Mouse (Mus musculus) lung, postnatal 0 days (tissue): ENCODE data around the gene Spaca9.

ENCODE experiments used
- CTCF ChIP-seq: IDR thresholded peaks from 2 replicates; pipeline ENCODE4 v1.5.1; 2016; ENCODE audit warnings: antibody characterized with exemption, mild to moderate bottlenecking
- EP300 ChIP-seq: IDR thresholded peaks from 2 replicates; pipeline ENCODE4 v1.6.1; 2016; ENCODE audit warnings: antibody characterized with exemption, mild to moderate bottlenecking, control low read depth

GRCm38 (mm10) chr2:28727786-28728404, 28.4 kb upstream of the Spaca9 start:
- TF ChIP-seq CTCF, result no peak
- TF ChIP-seq EP300, result no peak
